Mouse (Mus musculus) megakaryocyte, embryonic 14.5 days (primary cell): ENCODE results near the gene Cyp11a1.

Source experiments
- FLI1 ChIP-seq: IDR thresholded peaks from 2 replicates; pipeline ENCODE4 v1.6.1; 2012; ENCODE audit warnings: low read length, inconsistent platforms, mixed read lengths
- GATA1 ChIP-seq: IDR thresholded peaks from 3 replicates; pipeline ENCODE4 v1.6.1; 2012; ENCODE audit warnings: mixed read lengths, low read length, inconsistent platforms, borderline replicate concordance

DNA sequence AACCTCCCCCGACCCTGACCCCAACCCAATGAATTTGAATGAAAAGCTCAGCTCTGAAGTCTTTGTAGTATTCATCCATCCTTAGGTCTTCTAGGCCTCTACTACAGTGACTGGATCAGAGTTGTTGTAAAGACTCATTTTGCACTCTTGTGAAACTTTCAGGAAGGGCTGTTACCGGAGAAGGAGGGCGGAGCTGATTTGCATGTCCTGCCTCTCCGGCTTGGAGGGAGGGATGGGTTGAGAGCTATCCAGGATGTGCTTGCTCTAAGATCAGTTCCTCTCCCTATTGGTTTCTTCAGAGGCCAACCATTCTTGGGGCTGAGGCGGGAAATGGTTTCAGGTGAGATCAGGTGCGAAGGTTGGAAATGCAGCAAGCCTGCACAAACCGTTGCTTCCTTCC lies 4.8 kb downstream of the Cyp11a1 start:
- TF ChIP-seq GATA1 (no peak), FLI1 (no peak)
